Mouse (Mus musculus) limb, embryonic 14.5 days (tissue): ENCODE data around the gene Abcb4. TPM values are rescaled to one million over a fixed set of nuclear protein-coding genes. Genes with fewer than 3 reads are reported as not detected.

ENCODE experiments used
- ATAC-seq: fragments of 200-750 bp; cut with Nextera tagmentation; 2 replicates; pipeline ENCODE4 v1.8.0; 2017; ENCODE audit warnings: low read depth, moderate number of reproducible peaks, moderate TSS enrichment; ENCODE audit not compliant: low FRiP score
- DNase-seq: peaks from one replicate; pipeline ENCODE4 v3.0.0-alpha.2; 2015; ENCODE audit warnings: low spot score
- H3K27ac ChIP-seq: fragments of 300-500 bp; sonication (generic); replicated peaks from 2 replicates; pipeline ENCODE4 v1.5.1; 2014; ENCODE audit warnings: low read depth, mild to moderate bottlenecking, low read length, moderate library complexity, mixed read lengths
- H3K27me3 ChIP-seq: fragments of 300-500 bp; sonication (generic); 2 replicates; pipeline ENCODE4 v1.6.1; 2014; ENCODE audit warnings: low read length, mixed read lengths; ENCODE audit not compliant: control insufficient read depth, insufficient read depth
- H3K36me3 ChIP-seq: fragments of 300-500 bp; sonication (generic); 2 replicates; pipeline ENCODE4 v1.6.1; 2014; ENCODE audit warnings: mild to moderate bottlenecking, low read length, moderate library complexity, mixed read lengths; ENCODE audit not compliant: control insufficient read depth, insufficient read depth
- H3K4me1 ChIP-seq: fragments of 300-500 bp; sonication (generic); 2 replicates; pipeline ENCODE4 v1.6.1; 2014; ENCODE audit warnings: antibody characterized with exemption, low read length, mixed read lengths; ENCODE audit not compliant: control insufficient read depth, insufficient read depth
- H3K4me2 ChIP-seq: fragments of 300-500 bp; sonication (generic); replicated peaks from 2 replicates; pipeline ENCODE4 v1.6.1; 2014; ENCODE audit warnings: low read depth, mild to moderate bottlenecking, low read length, moderate library complexity; ENCODE audit not compliant: severe bottlenecking
- H3K4me3 ChIP-seq: fragments of 300-500 bp; sonication (generic); replicated peaks from 2 replicates; pipeline ENCODE4 v1.5.1; 2014; ENCODE audit warnings: low read length
- H3K9ac ChIP-seq: fragments of 300-500 bp; sonication (generic); 2 replicates; pipeline ENCODE4 v1.6.1; 2014; ENCODE audit warnings: mild to moderate bottlenecking, low read depth, low read length, moderate library complexity; ENCODE audit not compliant: severe bottlenecking
- H3K9me3 ChIP-seq: fragments of 300-500 bp; sonication (generic); 2 replicates; pipeline ENCODE4 v1.6.1; 2016; ENCODE audit warnings: low read length; ENCODE audit not compliant: control insufficient read depth
- POLR2A ChIP-seq: fragments of 200-500 bp; IDR thresholded peaks from 2 replicates; pipeline ENCODE4 v1.8.0; 2012; ENCODE audit warnings: inconsistent platforms, mild to moderate bottlenecking, moderate library complexity, borderline replicate concordance; ENCODE audit not compliant: insufficient read depth, insufficient read length; ENCODE audit errors: extremely low read depth
- WGBS: fragments of 180-500 bp; shearing (Covaris S2); extraction: QIAGEN DNeasy Blood & Tissue Kit; methylation state at CpG from one replicate; pipeline ENCODE4 v1.1.7; 2014; 5-methylcytosine and 5-hydroxymethylcytosine counted together
- polyA plus RNA-seq, 2 experiments: library from polyadenylated mRNA; depleted of rRNA in 1 of 2; stranded (reverse) in 1 of 2; unstranded in 1 of 2; fragments of >200 nt; fragmentation: Nextera tagmentation in 1 of 2; extraction: Ambion mirVana in 1 of 2; gene quantifications; 2 replicates each; pipeline versions ENCODE4 v1.2.1 to v1.2.3; 2012 to 2014

The Abcb4 gene
- polyA plus RNA-seq, 2 experiments, result 0.26 to 0.51 TPM

DNA sequence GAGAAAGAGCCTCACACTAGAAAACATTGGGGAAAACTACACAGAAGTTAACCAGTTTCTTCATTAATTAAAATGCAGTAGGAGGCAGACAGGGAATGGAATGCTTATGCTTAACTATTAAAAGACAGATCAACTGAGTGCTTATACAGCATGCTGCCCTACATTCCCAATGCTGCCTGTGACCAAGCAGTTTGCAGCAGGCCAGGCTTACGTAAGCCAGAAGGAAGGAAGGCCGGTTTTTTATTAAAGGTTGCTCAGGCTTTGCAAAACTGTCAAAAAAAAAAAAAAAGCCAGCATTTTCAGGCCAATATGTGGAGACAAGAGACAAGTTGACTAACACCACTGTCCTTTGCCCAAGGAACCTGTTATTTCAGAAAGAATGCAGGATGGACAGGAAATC is 77.2 kb downstream of the Abcb4 start:
- Histone ChIP-seq H3K27ac (no peak overlapping the region), H3K9ac (no peak overlapping the region), H3K4me1 (no peaks in the 10 kb centered on the region), H3K36me3 (peaks cover 75% of the 10 kb centered on the region), H3K9me3 (no peaks in the 10 kb centered on the region), H3K27me3 (no peaks in the 10 kb centered on the region), H3K4me3 (no peak overlapping the region), H3K4me2 (no peak overlapping the region)
- ATAC-seq (no peak), DNase-seq (no peak)
- TF ChIP-seq POLR2A, result no peak
- WGBS, result 97% methylated on average over 2 of the region's 2 CpGs

DNA sequence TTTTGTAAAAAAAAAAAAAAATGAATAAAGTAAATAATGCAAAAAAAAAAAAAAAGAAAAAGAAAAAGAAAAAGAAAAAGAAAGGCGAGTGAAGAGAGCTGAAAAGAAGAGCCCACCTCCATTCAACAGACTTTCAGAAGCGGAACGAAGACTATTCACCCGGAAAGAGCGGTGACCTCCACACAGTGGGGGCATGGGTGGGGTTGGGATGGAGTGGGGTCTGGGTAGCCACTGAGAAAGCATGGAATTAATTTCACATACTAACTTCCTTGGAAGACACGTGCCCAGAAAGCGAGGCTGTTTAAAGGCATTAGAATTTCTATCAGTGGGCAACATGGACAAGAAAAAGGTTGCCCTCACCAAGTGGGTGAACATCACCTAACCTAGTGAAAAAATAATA is 78.8 kb downstream of the Abcb4 start:
- H3K27ac ChIP-seq, result no peak overlapping the region
- no peak for DNase-seq
- WGBS, result 93% methylated on average over 7 of the region's 7 CpGs
- ATAC-seq, result no peak
- no peak for TF ChIP-seq POLR2A
- no peak overlapping the region for H3K9ac ChIP-seq
- H3K36me3 ChIP-seq, result peaks cover 66% of the 10 kb centered on the region
- H3K4me1 ChIP-seq, result no peaks in the 10 kb centered on the region
- H3K27me3 ChIP-seq, result no peaks in the 10 kb centered on the region
- no peaks in the 10 kb centered on the region for H3K9me3 ChIP-seq
- no peak overlapping the region for H3K4me2 ChIP-seq
- H3K4me3 ChIP-seq, result no peak overlapping the region

DNA sequence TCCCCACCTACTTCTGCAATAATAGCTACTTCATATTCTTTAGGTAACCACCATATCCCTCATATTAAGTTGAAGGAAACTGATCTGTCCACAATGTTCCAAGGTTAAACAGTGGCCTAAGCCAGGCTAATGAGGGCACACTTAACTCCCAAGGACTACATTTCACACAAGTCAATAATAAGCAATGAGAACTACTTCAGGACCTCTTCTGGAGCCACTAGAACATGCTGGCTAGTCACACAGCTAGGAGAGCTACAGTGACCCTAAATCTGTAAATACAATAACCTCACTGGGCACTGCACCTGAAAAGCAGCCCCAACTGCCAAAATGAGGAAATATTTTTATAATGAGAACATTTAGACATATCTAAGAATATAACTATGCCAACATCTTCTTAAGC is 81.2 kb downstream of the Abcb4 start:
- peaks cover 50% of the 10 kb centered on the region for H3K36me3 ChIP-seq
- no peak overlapping the region for H3K4me3 ChIP-seq
- no peaks in the 10 kb centered on the region for H3K4me1 ChIP-seq
- ATAC-seq (no peak), DNase-seq (no peak)
- no peaks in the 10 kb centered on the region for H3K9me3 ChIP-seq
- TF ChIP-seq POLR2A, result no peak
- no peak overlapping the region for H3K4me2 ChIP-seq
- H3K27me3 ChIP-seq, result no peaks in the 10 kb centered on the region
- H3K9ac ChIP-seq, result no peak overlapping the region
- H3K27ac ChIP-seq, result no peak overlapping the region

DNA sequence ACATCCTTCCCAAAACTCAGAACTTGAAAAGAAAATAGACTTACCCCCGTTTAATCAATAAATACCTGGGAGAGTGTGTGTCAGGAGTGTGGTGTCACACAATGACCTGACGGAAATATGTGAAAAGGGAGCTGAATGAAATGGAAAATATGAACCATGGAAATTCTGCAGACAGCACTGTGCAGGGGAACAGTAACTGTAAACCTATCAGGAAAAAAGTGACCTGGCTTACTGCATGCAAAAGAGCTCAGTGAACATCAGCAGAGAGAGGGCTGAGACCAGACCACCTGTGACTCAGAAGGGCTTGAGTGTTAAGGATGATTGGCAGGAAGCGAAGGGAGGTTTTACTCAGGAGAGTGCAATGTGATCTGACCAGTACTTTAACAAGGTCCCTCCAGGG is 92.0 kb downstream of the Abcb4 start:
- ATAC-seq (no peak), DNase-seq (no peak)
- Histone ChIP-seq H3K27ac (no peak overlapping the region), H3K9me3 (no peaks in the 10 kb centered on the region), H3K4me3 (no peak overlapping the region), H3K36me3 (peaks cover 52% of the 10 kb centered on the region), H3K4me2 (no peak overlapping the region), H3K9ac (no peak overlapping the region), H3K27me3 (no peaks in the 10 kb centered on the region), H3K4me1 (no peaks in the 10 kb centered on the region)
- WGBS, result 87% methylated on average over 3 of the region's 3 CpGs
- TF ChIP-seq POLR2A, result no peak

DNA sequence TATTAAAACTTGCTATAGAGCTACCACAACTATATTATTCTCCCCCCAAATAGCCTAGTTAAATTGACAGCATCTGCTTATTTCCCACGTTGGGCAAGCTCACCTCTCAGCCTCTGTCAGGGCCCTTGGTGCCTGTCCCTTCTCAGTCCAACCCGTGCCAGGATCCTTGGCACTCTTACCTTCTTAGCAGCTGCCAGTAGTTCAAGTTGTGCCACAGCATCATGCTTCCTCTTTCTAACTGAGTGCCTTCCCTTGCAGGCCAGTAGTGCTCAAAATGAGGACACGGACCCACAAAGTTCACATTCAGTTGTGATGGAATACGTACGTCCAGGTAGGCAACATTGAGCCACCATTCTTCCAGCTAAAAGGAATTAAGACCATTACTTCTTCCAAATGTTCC is 94.4 kb downstream of the Abcb4 start:
- Histone ChIP-seq H3K4me2 (no peak overlapping the region), H3K27me3 (no peaks in the 10 kb centered on the region), H3K4me3 (no peak overlapping the region), H3K36me3 (peaks cover 50% of the 10 kb centered on the region), H3K9ac (no peak overlapping the region), H3K9me3 (no peaks in the 10 kb centered on the region), H3K4me1 (no peaks in the 10 kb centered on the region), H3K27ac (no peak overlapping the region)
- WGBS, result 93% methylated on average over 5 of the region's 5 CpGs
- no peak for ATAC-seq
- TF ChIP-seq POLR2A, result no peak
- no peak for DNase-seq

DNA sequence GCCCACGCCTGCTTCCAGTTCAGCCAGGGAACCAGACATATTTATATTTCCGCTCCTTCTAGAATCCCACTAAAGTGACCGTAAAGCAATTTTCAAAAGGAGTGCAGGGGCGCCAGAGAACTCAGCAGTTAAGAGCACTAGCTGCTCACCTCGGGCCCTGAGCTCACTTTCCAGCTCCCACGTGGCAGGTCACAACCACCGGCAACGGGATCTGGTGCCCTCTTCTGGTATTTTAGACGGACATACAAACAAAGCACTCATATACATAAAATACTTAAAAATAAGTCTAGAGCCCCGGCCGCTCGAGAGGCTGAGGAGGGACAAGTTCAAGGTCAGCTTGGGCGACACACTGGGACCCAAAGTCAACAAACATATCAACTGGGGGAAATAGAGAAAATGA is 97.0 kb downstream of the Abcb4 start:
- ATAC-seq (no peak), DNase-seq (no peak)
- TF ChIP-seq POLR2A, result no peak
- peaks cover under 1% of the 10 kb centered on the region; the same call in 1 of the 2 replicates for H3K4me1 ChIP-seq
- no peaks in the 10 kb centered on the region for H3K9me3 ChIP-seq
- 82% methylated on average over 13 of the region's 13 CpGs for WGBS
- peaks cover 38% of the 10 kb centered on the region for H3K36me3 ChIP-seq
- H3K27me3 ChIP-seq, result no peaks in the 10 kb centered on the region
- H3K4me3 ChIP-seq, result no peak overlapping the region
- H3K27ac ChIP-seq, result no peak overlapping the region
- no peak overlapping the region for H3K4me2 ChIP-seq
- no peak overlapping the region for H3K9ac ChIP-seq
